Mouse (Mus musculus): ENCODE measurements around the gene Arid3a. TPM values are rescaled to one million over a fixed set of nuclear protein-coding genes. Genes with fewer than 3 reads are reported as not detected.
"Not testable (repeated sequence)": the region's sequence is repeated elsewhere in the genome, so short reads cannot be mapped to it uniquely, and the experiment has no call there.

Gene Arid3a
- 1 to 10 TPM; 1.0 to 1.1 TPM for total RNA-seq (2021)
- long read RNA-seq, experiment 1, partial matches to known transcripts = 0 of 2 reads
- long read RNA-seq, experiment 1, other reads (novel, unspliced or antisense) = 2 of 2 reads
- long read RNA-seq, experiment 2, partial matches to known transcripts = 0 of 1 reads
- long read RNA-seq, experiment 2, other reads (novel, unspliced or antisense) = 1 of 1 reads

DNA sequence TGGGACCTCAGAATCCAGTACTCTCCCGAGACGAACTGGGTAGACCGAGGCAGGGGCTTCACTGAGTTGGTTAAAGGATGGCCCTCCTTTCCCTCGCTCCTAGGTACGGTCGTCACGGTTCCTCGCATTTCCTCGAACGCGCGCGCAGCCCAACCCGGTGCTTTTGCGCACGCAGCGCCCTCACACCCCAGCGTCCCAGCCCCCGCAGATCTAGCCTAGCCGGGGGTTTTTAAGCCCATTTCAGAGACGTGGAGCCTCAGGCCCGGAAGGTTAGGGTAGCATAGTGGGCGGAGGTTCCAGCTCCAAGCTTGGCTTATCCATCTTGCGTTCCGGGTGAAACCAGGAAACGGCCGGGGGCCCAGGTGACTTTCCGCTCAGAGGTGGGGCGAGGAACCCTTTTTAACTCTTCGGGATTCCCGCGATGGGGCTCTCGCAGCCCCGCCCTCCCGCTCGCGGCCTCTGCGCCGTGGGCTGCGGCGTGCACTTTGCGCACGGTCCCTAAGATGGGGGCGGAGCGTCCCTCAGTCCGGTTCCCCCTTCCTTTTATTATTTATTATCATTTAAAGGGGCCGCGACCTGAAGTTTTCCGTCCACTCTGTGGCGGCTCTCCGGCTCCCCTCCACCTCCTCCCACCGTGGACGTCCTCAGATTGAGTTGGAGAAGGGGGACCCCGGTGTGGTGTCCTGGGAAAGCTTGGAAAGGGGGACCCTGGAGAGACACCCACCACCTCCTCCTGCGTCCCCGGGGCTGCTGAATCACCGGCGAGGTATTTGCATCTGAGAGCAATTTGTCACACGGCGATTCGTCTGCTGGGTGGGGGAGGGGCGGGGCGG is at the start of gene Arid3a:
Arid3a (plus strand) TSS at position 553 of the 833 bp plus-strand sequence.
- DNase-seq = peak; percentile 92 to 93

DNA sequence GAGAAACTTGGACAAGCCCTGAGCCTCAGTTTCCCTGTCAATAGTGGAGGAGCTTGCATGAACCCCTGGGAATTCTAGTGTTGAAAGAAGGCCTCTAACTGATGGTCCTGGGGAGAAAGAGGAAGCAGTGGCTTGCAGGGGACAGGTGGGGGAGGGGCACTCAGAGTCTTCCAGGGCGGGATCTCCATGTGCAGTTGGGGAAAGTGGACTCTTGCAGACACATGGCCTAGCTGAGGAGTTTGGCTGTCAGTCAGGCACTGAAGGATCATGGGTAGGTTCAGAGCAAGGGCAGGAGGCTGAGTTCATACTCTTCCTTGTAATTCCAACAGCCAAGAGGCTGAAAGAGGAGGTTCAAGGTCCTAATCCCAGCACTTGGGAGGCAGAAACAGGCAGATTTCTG is 49.7 kb upstream of the Arid3a start:
- DNase-seq = no peak

DNA sequence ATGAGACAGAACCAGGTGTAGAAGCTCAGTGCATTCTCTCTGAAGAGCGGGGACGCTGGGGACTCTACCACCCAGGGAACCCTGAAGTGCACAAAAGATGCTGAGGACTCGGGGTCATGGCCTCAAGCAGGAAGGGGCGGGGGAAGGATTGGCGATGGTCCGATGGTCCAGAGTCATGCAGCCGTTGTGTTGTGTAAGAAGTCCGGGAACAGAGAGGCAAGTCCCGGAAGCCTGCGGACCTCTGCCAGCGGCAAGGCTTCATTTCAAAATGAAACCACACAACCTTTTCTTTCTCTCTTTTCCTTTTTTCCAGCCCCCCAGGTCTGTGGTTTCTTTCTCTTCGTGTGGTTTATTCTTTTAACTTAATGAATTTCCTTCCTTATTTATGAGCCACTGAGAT is 49.1 kb upstream of the Arid3a start:
- DNase-seq = peak; percentile 67 to 82

DNA sequence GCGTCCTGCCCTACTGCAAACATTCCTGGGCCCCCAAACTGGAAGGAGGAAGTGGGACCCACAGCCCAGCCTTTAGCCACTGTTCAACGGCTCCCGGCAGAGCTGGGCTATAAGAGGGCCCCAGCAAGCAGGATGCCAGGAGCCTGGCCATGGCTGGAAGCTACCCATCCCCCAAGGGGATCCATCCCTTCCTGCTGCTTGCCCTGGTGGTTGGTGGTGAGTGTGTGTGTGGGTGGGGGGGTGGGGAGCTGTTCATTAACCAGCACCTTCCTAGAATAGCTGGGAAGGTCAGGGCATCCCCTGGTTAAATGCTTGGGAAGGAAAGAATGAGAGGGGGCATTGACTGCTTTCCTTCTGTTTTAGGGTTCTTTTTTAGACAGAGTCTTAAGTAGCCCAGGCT is 47.3 kb upstream of the Arid3a start:
- DNase-seq = no peak

DNA sequence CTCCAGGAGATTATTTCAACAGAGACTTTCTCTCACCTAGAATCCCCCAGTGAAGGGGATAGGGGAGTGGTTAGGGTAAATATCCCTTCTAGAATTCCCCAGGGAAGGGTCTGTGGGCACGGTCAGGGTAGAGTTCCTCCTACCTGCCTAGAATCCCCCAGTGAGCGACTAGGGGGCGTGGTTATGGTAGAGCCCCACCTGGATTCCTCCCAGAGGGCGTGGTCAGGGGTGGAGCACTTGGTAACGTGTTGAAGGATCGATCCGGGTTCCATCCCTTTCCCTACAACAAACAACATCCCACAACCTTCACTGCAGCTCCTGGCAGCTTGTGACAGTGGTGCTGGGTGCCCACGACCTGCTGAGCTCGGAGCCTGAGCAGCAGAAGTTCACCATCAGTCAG is 46.1 kb upstream of the Arid3a start:
- no peak for DNase-seq

DNA sequence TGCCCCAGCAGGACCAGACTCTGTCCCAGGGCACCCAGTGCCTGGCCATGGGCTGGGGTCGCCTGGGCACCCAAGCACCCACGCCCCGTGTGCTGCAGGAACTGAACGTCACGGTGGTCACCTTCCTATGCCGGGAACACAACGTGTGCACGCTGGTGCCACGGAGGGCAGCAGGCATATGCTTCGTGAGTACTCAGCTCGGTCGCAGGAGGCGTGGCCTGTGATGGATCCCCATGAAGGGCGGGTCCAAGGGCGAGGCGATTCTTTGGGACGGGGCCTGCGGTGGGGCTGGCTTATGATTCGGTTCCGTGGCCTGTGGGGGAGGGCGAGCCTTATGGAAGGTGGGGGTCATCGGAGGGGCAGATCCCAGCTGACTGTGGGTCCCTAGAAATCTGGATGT is 44.9 kb upstream of the Arid3a start:
- no peak for DNase-seq

DNA sequence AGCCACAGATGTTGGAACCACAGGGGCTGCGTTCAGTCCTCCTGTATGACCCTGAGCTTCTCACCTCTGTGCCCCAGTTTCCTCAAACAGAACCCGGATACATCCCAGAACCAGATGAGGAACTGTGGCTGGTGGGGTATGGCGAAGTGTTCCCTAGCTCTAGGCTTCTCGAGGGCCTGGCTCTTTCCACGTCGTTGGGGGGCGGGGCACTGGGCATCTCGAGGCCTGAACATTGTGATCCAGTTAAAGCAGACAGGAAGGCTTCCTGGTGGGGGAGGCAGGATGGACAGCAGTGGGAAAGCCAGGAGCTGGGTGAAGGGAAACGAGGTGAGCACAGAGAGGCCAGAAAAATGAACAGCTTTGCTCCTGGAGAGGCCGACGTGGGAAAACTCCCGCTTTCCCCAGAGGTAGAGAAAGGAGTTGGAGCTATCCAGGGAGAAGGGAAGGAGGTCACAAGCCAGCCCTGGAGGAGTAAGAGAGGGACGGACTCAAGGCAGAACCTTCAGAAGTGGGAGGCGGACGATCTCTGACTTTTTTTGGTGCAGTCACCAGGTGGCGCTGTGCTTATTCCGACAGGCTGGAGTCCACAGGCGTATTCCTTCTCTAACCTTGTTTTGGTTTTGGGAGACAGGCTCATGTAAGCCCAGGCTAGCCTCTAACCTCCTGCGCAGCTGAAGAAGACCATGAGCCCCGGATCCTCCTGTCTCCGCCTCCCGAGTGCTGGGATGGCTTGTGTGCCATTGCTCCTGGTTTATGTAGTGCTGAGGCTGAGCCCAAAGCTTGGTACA is 43.4 kb upstream of the Arid3a start:
- DNase-seq = peak; percentile 80 to 89

DNA sequence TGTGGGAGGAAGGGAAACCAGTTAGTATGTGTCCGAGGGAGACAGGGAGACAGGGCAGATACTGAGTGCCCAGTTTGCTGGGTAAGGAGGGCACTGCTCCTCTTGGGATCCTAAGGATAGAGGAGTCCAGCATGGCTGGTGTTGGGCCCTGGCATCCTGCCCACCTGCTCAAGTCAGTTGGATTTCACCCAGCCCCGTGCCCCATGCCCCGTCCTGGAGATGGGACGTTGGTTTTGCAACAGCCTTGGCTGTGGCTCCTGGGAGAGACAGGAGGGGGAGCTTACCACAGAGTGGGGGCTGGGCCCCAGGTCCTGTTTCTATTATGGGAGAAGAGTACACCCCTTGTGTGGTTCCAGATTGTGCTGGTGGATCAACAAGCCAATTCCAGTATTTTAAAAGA is 42.4 kb upstream of the Arid3a start:
- peak; percentile 79 to 82 for DNase-seq

DNA sequence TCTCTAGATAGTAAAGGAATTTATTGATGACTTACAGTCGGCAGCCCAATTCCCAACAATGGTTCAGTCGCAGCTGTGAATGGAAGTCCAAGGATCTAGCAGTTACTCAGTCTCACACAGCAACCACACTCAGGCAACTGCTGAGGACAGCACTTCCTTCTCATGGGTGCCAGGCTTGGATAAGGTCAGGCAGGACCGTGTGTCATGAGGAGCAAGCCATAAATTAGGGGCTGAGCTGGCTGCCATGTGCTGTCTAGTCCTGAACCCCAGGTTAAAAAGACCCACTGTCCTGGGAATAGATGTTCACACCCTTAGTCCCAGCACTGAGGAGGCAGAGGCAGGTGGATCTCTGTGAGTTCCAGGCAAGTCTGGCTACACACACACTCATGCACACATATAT is 41.9 kb upstream of the Arid3a start:
- not testable (repeated sequence) for DNase-seq

DNA sequence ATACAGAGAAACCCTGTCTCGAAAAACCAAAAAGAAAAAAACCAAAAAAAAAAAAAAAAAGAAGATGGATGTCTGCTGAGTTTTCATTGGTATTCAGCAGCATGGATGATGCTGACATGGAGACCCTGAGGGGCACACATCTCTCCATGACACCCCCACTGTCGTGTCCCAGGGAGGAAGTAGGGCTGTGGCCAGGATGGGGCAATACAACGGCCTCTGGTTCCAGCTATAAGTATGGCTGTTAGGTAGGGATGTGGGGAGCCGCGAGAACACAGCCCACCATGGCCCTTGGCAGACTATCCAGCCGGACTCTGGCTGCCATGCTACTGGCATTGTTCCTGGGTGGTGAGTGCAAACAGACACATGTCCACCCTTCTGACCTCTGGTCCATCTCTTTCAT is 40.8 kb upstream of the Arid3a start, which contains the start of gene Elane:
Elane (plus strand) TSS at position 194 of the 400 bp plus-strand sequence.
- no peak for DNase-seq

DNA sequence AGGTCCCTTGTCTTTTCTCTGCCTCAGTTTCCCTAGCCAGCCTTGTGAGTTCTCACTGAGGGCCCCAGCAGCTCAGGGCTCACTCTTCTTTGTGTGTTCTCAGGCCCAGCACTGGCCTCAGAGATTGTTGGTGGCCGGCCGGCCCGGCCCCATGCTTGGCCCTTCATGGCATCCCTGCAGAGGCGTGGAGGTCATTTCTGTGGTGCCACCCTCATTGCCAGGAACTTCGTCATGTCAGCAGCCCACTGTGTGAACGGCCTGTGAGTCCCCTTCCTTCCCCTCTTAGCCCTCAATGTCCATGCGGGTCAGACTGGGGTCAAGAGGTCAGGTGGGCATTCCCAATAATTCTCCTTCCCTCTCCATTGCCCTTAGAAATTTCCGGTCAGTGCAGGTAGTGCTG is 40.2 kb upstream of the Arid3a start:
- no peak for DNase-seq

DNA sequence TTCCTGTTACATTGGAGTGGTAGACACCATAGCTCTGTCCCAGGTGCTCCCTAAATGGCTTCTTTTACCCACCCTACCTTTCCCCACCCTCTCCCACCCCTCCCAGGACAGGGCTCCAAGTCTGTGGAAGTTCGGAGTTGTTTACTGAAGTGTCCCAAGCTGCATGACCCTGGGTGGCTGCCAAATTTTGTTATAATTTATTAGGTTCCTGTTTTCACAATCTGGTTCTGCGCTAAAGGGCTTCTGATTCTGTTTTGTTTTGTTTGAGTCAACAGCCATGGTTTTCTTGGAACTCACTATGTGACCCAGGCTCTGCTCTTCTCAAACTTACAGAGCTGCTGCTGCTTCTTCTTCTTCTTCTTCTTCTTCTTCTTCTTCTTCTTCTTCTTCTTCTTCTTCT is 37.5 kb upstream of the Arid3a start:
- no peak for DNase-seq

DNA sequence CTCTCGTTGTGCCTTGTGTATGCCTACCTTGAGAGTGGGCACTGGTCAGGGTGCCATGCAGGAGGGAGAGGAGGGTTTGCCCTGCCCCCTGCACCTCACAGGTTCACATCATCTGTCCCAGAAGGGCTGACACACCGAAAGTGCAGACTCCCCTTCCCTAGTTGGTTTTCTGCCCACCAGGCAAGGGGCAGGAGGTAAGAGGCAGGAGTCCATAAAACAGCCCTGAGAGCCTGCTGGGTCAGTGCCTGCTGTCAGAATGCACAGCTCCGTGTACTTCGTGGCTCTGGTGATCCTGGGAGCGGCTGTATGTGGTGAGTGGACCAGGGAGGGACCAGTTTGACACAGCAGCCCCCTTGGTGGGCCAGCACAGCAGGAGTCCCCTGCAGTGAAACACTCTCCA is 36.2 kb upstream of the Arid3a start, which contains the start of gene Cfd:
Cfd (plus strand) TSS at position 184 of the 400 bp plus-strand sequence.
- DNase-seq = no peak

DNA sequence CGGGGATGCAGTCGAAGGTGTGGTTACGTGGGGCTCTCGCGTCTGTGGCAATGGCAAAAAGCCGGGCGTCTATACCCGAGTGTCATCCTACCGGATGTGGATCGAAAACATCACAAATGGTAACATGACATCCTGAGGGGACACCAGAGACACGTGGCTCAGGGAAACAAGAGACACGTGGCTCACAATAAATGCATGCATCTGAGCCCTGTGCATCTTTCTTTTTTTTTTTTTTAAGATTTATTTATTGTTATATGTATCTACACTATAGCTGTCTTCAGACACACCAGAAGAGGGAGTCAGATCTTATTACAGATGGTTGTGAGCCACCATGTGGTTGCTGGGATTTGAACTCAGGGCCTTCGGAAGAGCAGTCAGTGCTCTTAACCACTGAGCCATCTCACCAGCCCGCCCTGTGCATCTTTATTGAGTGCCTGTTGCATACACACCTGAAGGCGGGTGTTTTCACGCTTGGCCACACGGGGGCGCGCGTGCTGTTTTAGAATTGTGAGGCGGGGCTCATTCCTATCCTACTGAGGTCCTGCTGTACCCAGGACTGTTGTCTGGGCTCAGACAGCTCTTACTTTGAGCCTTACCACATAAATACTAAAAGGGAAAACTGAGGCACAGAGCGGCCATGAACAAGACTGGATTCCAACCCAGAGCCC is 34.3 kb upstream of the Arid3a start:
- peak; percentile 73 to 89 for DNase-seq

DNA sequence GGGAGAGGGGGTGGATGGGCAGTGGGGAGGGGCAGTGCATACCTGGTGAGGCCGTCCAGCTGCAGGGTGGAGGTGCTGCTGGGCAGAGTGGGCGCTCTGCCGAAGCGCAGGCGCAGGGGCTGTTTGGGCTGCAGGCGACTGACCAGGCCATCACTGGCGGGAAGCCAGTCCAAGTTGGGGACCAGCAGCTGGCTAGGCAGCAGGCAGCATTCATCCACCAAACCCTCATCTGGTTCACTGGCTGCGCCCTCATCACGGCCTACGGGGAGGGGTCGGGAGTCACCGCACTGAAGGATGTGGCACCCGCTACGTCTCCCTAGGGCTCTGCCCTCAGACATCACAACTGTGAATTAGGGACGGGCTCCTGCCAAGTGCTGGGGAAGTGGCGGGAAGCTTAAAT is 30.5 kb upstream of the Arid3a start:
- DNase-seq = no peak

DNA sequence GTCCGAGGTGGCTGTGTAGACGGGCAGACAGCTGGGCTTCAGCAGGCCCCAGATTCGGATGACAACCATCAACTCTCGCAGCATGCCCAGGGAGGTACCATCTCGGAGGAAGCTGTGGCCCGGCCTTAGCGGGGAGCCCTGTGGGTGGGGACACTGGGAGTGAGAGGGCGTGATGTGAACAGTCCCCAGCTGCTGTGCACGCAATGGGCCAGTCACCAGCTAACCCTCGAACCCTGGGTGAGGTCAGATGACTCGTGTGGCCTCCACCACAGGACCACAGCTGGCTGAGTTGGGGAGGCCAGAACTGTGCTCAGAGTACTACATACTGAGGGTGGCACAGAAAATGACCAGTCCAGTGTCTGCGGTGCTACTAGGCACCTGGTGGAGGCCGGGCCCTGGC is 30.0 kb upstream of the Arid3a start:
- DNase-seq = no peak

DNA sequence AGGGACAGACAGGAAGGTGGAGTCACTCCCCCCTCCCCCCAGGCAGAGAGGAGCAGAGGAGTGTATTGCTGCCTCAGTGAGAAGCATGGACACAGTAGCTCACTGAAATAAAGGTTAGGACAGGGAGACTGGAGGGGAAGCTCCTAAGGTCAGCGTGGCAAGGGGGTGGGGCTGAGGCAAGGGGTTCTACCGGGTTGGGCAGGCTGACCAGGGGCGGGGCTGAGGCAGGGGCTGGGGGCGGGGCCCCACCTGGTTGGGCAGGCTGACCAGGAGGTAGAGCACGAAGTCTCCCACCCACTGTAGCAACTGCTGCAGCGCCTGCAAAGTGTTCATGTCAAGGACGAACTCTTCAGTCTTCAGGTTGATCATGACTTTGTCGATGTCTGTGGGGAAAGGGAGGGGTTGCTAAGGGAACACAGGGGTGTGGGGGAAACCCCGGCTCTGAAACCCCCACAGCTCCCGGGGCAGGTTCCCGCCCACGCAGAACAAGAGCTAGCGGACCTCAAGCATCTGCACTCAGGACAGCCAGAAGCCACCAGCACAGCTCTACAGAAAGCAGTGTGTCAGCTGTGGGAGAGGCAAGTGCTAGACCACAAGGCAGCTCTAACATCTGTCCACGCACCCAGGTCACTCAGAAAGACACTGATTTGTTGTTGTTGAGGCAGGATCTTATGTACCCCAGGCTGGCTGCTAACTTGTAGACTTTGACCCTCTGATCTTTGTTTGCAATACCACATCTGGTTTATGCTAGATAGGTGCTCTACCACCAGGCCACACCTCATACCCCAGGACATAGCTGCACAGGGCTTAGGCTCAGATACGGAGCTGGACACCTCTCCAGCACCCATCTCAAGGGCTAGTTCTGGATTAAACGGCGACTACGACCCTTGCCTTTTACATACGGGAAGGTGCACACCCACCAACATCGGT is 29.3 kb upstream of the Arid3a start:
- DNase-seq = no peak

DNA sequence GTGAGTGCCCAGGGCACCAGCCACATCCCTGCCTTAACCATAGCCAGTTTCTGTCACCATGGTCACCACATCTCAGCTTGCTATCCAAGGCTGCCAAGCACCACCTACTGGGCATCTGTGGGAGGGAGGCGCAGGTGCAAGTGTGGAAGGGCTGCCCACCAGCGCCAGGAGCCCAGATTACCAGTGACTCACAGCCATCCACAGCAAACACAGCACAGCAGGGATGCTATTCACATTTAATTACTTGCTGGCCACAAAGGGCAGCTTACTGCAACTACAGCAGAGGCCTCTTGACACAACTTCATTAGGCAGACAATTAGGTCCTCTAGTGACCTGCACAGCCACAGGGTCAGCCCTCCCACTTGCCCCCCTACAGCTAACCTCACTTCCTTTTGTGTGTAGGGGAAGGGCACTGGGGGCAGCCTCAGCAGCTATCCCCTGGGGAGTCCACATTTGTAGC is 25.9 kb upstream of the Arid3a start:
- DNase-seq = no peak

DNA sequence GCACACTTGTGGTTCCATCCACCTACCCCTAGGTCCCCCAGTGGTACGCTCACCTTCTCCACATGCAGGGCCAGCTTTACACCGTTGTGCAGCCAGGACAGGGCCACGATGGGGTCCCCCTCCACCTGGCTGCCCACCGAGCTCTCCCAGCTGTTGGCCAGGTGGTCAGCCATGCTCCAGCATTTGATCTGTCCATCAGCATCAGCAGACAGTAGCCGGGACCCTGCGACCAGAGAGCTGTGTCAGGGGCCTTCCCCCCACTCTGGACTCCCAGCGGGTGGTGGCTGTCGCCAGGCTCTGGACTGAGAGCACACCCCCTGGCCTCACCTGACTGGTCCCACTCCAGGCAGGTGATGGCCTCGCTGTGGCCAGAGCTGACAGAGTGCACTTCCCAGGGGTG is 20.1 kb upstream of the Arid3a start:
- no peak for DNase-seq

DNA sequence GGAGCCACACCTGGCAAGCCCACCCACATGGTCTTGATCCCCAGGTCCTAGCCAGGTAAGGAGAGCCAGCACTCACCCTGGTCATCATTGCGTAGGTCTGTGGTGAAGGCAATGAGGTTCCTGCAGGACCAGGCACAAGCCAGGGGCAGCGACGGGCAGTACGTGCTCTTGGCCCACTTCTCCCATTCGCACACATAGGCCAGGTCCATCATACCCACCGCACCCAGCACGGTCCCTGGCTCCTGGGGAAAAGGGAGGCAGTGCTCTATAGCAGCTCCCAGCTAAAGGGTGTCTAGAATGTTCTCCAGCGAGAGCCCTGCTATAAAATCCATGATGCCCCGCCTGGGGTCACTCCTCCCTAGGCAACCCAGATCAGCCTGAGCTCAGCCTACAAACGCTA is 19.4 kb upstream of the Arid3a start:
- DNase-seq = no peak
